Mouse (Mus musculus) forebrain, embryonic 16.5 days (tissue): ENCODE measurements around the gene Pcbp3. TPM values are rescaled to one million over a fixed set of nuclear protein-coding genes. Genes with fewer than 3 reads are reported as not detected.

Source experiments
- ATAC-seq: fragments of 200-750 bp; cut with Nextera tagmentation; 2 replicates; pipeline ENCODE4 v1.8.0; 2017; ENCODE audit warnings: mild to moderate bottlenecking, moderate library complexity
- H3K27ac ChIP-seq: fragments of 300-500 bp; sonication (generic); 2 replicates; pipeline ENCODE4 v1.5.1; 2014; ENCODE audit warnings: low read length, control low read depth
- H3K27me3 ChIP-seq: fragments of 300-500 bp; sonication (generic); replicated peaks from 2 replicates; pipeline ENCODE4 v1.6.1; 2014; ENCODE audit warnings: low read length; ENCODE audit not compliant: control insufficient read depth, insufficient read depth
- H3K36me3 ChIP-seq: fragments of 300-500 bp; sonication (generic); 2 replicates; pipeline ENCODE4 v1.6.1; 2014; ENCODE audit not compliant: control insufficient read depth, insufficient read depth
- H3K4me1 ChIP-seq: fragments of 300-500 bp; sonication (generic); replicated peaks from 2 replicates; pipeline ENCODE4 v1.6.1; 2014; ENCODE audit warnings: low read length; ENCODE audit not compliant: control insufficient read depth, insufficient read depth
- H3K4me2 ChIP-seq: fragments of 300-500 bp; sonication (generic); 2 replicates; pipeline ENCODE4 v1.6.1; 2014; ENCODE audit warnings: mild to moderate bottlenecking, low read length, control low read depth
- H3K4me3 ChIP-seq: fragments of 300-500 bp; sonication (generic); replicated peaks from 2 replicates; pipeline ENCODE4 v1.5.1; 2014; ENCODE audit warnings: mild to moderate bottlenecking, low read length, control low read depth
- H3K9ac ChIP-seq: fragments of 300-500 bp; sonication (generic); replicated peaks from 2 replicates; pipeline ENCODE4 v1.6.1; 2014; ENCODE audit warnings: low read depth, low read length, control low read depth
- H3K9me3 ChIP-seq: fragments of 300-500 bp; sonication (generic); 2 replicates; pipeline ENCODE4 v1.6.1; 2016; ENCODE audit warnings: low read length; ENCODE audit not compliant: control insufficient read depth
- WGBS: fragments of 180-500 bp; shearing (Covaris S2); extraction: QIAGEN DNeasy Blood & Tissue Kit; methylation state at CpG from one replicate; pipeline ENCODE4 v1.1.7; 2014; 5-methylcytosine and 5-hydroxymethylcytosine counted together
- polyA plus RNA-seq: library from polyadenylated mRNA; unstranded; fragments of >200 nt; fragmentation: Nextera tagmentation; extraction: Ambion mirVana; gene quantifications from 2 replicates; pipeline ENCODE4 v1.2.1, GENCODE M21; 2015

Gene Pcbp3
- polyA plus RNA-seq, 1 experiment from 2014 or later, result 64.2 TPM

- ATAC-seq, result no peak
- WGBS, result 95% methylated on average over 6 of the region's 6 CpGs
- H3K9ac ChIP-seq, result no peak overlapping the region
- H3K4me1 ChIP-seq, result no peaks in the 10 kb centered on the region
- H3K27me3 ChIP-seq, result no peaks in the 10 kb centered on the region
- H3K9me3 ChIP-seq, result no peaks in the 10 kb centered on the region
- H3K36me3 ChIP-seq, result no peaks in the 10 kb centered on the region
- H3K4me2 ChIP-seq, result no peak overlapping the region
- H3K27ac ChIP-seq, result no peak overlapping the region
- H3K4me3 ChIP-seq, result no peak overlapping the region
Measured at GRCm38 (mm10) chr10:76936827-76937226, 24.9 kb downstream of the Pcbp3 start.

- Histone ChIP-seq H3K9me3 (no peaks in the 10 kb centered on the region), H3K4me2 (no peak overlapping the region), H3K27ac (no peak overlapping the region), H3K4me3 (no peak overlapping the region), H3K36me3 (no peaks in the 10 kb centered on the region), H3K27me3 (no peaks in the 10 kb centered on the region), H3K9ac (no peak overlapping the region), H3K4me1 (no peaks in the 10 kb centered on the region)
- 85% methylated on average over 5 of the region's 5 CpGs for WGBS
- ATAC-seq, result no peak
Measured at GRCm38 (mm10) chr10:76934805-76935204, 26.9 kb downstream of the Pcbp3 start.

- H3K36me3 ChIP-seq, result no peaks in the 10 kb centered on the region
- H3K9me3 ChIP-seq, result no peaks in the 10 kb centered on the region
- H3K4me1 ChIP-seq, result no peaks in the 10 kb centered on the region
- no peaks in the 10 kb centered on the region for H3K27me3 ChIP-seq
- no peak for ATAC-seq
- H3K4me2 ChIP-seq, result no peak overlapping the region
- WGBS, result 64% methylated on average over 1 of the region's 1 CpGs
- no peak overlapping the region for H3K4me3 ChIP-seq
- no peak overlapping the region for H3K9ac ChIP-seq
- no peak overlapping the region for H3K27ac ChIP-seq
Measured at GRCm38 (mm10) chr10:76931794-76932193, 29.9 kb downstream of the Pcbp3 start.

GRCm38 (mm10) chr10:76931122-76931521 is 30.6 kb downstream of the Pcbp3 start:
- H3K36me3 ChIP-seq, result no peaks in the 10 kb centered on the region
- no peaks in the 10 kb centered on the region for H3K4me1 ChIP-seq
- no peak overlapping the region for H3K4me3 ChIP-seq
- no peak overlapping the region for H3K27ac ChIP-seq
- no peak overlapping the region for H3K9ac ChIP-seq
- H3K27me3 ChIP-seq, result no peaks in the 10 kb centered on the region
- no peak overlapping the region for H3K4me2 ChIP-seq
- no peaks in the 10 kb centered on the region for H3K9me3 ChIP-seq
- WGBS, result 44% methylated on average over 6 of the region's 6 CpGs
- no peak for ATAC-seq

- Histone ChIP-seq H3K4me1 (no peaks in the 10 kb centered on the region), H3K27ac (no peak overlapping the region), H3K9me3 (0 out of 2 replicates have a peak, but pooled peaks cover 1% of the 10 kb centered on the region), H3K9ac (no peak overlapping the region), H3K4me2 (no peak overlapping the region), H3K4me3 (no peak overlapping the region), H3K36me3 (no peaks in the 10 kb centered on the region), H3K27me3 (no peaks in the 10 kb centered on the region)
- 86% methylated on average over 2 of the region's 2 CpGs for WGBS
- ATAC-seq, result no peak
Measured at GRCm38 (mm10) chr10:76924441-76924840, 37.2 kb downstream of the Pcbp3 start.

- H3K4me3 ChIP-seq, result no peak overlapping the region
- no peaks in the 10 kb centered on the region for H3K27me3 ChIP-seq
- no peaks in the 10 kb centered on the region for H3K4me1 ChIP-seq
- H3K4me2 ChIP-seq, result no peak overlapping the region
- no peak for ATAC-seq
- no peak overlapping the region for H3K9ac ChIP-seq
- H3K9me3 ChIP-seq, result 0 out of 2 replicates have a peak, but pooled peaks cover 3% of the 10 kb centered on the region
- WGBS, result 90% methylated on average over 3 of the region's 3 CpGs
- H3K36me3 ChIP-seq, result no peaks in the 10 kb centered on the region
- H3K27ac ChIP-seq, result no peak overlapping the region
Measured at GRCm38 (mm10) chr10:76918086-76918485, 43.6 kb downstream of the Pcbp3 start.

GRCm38 (mm10) chr10:76906434-76906833 is 55.3 kb downstream of the Pcbp3 start:
- no peak overlapping the region for H3K4me2 ChIP-seq
- no peak for ATAC-seq
- no peak overlapping the region for H3K27ac ChIP-seq
- no peak overlapping the region for H3K9ac ChIP-seq
- H3K27me3 ChIP-seq, result no peaks in the 10 kb centered on the region
- no peaks in the 10 kb centered on the region for H3K36me3 ChIP-seq
- WGBS, result 83% methylated on average over 10 of the region's 10 CpGs
- H3K9me3 ChIP-seq, result no peaks in the 10 kb centered on the region
- H3K4me3 ChIP-seq, result no peak overlapping the region
- H3K4me1 ChIP-seq, result peaks cover 8% of the 10 kb centered on the region

GRCm38 (mm10) chr10:76905935-76906341 is 55.7 kb downstream of the Pcbp3 start:
- H3K4me3 ChIP-seq, result no peak overlapping the region
- H3K4me2 ChIP-seq, result no peak overlapping the region
- H3K4me1 ChIP-seq, result peaks cover 8% of the 10 kb centered on the region
- WGBS, result 88% methylated on average over 14 of the region's 14 CpGs
- no peak for ATAC-seq
- H3K36me3 ChIP-seq, result no peaks in the 10 kb centered on the region
- no peak overlapping the region for H3K27ac ChIP-seq
- no peaks in the 10 kb centered on the region for H3K9me3 ChIP-seq
- no peak overlapping the region for H3K9ac ChIP-seq
- H3K27me3 ChIP-seq, result no peaks in the 10 kb centered on the region

- Histone ChIP-seq H3K4me3 (no peak overlapping the region), H3K27me3 (no peaks in the 10 kb centered on the region), H3K27ac (no peak overlapping the region), H3K9ac (no peak overlapping the region), H3K36me3 (no peaks in the 10 kb centered on the region), H3K4me1 (peaks cover 8% of the 10 kb centered on the region), H3K4me2 (no peak overlapping the region), H3K9me3 (no peaks in the 10 kb centered on the region)
- 65% methylated on average over 3 of the region's 3 CpGs for WGBS
- no peak for ATAC-seq
Measured at GRCm38 (mm10) chr10:76903694-76904093, 58.0 kb downstream of the Pcbp3 start.

- WGBS, result 74% methylated on average over 3 of the region's 3 CpGs
- H3K9me3 ChIP-seq, result no peaks in the 10 kb centered on the region
- no peaks in the 10 kb centered on the region for H3K27me3 ChIP-seq
- no peaks in the 10 kb centered on the region for H3K36me3 ChIP-seq
- no peak overlapping the region for H3K27ac ChIP-seq
- no peak overlapping the region for H3K9ac ChIP-seq
- no peak overlapping the region for H3K4me3 ChIP-seq
- peaks cover 8% of the 10 kb centered on the region for H3K4me1 ChIP-seq
- no peak for ATAC-seq
- no peak overlapping the region for H3K4me2 ChIP-seq
Measured at GRCm38 (mm10) chr10:76903099-76903498, 58.6 kb downstream of the Pcbp3 start.
